Mouse (Mus musculus) heart, postnatal 14 days (tissue): ENCODE data around the gene Gpr89. TPM values are rescaled to one million over a fixed set of nuclear protein-coding genes. Genes with fewer than 3 reads are reported as not detected.

Source experiments
- DNase-seq, 2 experiments: peaks; one replicate each; pipeline ENCODE4 v3.0.0; 2021 to 2022
- intact Hi-C: fragments of 180-260 bp; cut with DNase I; formaldehyde crosslinking; loops from one replicate; pipeline ENCODE4 v1.15.1; 2025
- long read RNA-seq, 2 experiments: library from polyadenylated mRNA; stranded (forward); transcript quantifications; one replicate each; pipeline ENCODE4 v2.0.0; 2021
- total RNA-seq, 2 experiments: library from RNA; stranded (reverse); gene quantifications; 2 replicates each; pipeline ENCODE4 v1.2.3; 2021

Gene Gpr89
- total RNA-seq = 10 to 100 TPM; 19.0 to 21.0 TPM
- long read RNA-seq, experiment 1, full-length matches to known transcripts = 17 of 22 reads
- long read RNA-seq, experiment 1, partial matches to known transcripts = 3 of 22 reads
- long read RNA-seq, experiment 1, other reads (novel, unspliced or antisense) = 2 of 22 reads
- long read RNA-seq, experiment 2, full-length matches to known transcripts = 23 of 23 reads
- long read RNA-seq, experiment 2, partial matches to known transcripts = 0 of 23 reads
- long read RNA-seq, experiment 2, other reads (novel, unspliced or antisense) = 0 of 23 reads

DNA sequence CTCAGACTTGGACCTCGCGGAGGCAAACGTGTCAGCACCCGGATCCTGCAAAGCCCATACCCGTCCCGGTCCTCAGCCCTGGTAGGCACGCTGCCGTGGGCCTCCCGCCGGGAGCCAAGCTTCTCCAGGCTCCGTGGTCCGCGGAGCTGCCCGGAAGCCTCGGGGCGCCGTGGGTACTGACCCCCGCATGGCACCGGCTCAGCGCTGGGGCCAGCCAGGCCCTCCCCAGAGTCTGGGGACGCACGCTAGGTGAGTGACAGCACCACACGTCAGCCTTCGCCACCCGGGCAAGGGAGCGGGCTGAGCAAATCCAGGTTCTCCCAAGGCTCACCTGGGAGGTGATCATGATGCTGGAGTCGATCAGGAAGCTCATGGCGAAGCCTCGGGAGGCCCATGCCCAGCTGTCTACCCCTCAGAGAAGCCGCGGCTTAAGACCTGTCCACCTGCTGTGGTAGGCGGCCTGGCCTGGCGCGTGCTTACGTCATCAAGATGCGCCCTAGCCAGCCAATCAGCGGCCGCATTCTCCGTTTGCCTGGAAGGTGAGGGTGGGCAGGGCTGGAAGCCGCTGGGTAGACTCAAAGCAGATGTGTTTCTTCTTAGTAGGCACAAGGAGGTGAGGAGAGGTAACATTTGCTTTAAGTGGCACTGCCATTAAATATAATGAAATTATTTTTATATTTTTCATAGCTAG is at the start of gene Gpr89:
Gene Gpr89, minus strand, starts transcription at position 496 of the 691 bp plus-strand sequence.
- intact Hi-C loops = loop anchor here (5.0 kb wide), 1 partner anchor 88 kb away; no protein-coding TSS in a partner anchor
- DNase-seq = peak; percentile 87 to 95

DNA sequence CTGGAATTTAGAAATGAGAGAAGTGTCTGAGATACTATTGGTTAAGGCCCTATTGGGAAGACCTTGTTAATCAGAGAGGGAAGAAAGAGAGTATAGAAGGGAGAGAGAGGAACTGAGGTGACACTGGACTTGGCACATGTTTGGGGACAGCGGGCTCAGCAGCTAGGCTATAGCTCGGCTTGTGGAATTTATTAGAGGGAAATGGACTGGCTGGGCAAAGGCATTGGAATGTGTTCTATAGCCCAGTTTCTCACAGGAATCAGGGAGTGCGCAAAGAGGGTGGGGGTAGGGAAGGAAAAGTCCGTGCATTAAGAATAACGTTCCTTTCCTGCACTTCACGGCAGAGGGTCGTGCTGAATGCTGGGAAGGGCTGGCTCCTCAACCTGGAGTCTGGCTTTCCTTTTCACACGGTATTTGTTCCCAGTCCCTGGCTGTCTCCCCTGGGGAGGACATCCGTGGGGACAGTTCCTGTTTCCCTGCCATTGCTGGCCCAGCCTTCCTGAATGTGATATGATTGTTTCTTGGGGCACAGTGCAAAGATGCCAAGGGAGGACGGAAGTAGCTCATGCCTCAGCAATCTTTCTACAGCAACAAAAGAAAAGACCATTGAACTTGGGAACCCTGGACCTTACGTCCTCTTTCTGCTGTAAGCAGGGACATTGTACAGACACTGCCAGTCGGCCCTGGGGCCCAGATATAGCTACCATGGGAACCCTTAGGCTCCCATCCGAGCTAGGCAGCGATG is 48.5 kb upstream of the Gpr89 start:
- peak; percentile 19 to 31 for DNase-seq
- intact Hi-C loops = no loop called here

DNA sequence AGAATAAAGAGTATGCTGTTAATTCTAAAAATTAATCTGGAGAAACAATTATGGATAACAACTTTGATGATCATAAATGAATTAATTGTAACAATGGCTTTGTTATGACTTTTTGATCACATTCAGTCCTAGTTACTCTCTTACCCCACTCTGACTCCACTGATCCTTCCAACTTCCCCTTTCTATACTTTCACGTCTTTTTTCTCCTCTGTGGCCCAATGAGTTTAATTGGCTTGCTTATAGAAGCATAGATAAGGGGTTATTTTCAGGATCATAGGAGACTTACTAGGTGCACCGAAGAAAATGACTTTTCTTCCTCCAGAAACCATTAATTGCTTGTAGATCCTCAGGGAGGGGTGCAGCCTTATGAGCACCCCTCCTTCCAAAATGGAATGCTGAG is 37.6 kb upstream of the Gpr89 start:
- intact Hi-C loops = no loop called here
- DNase-seq = no peak

DNA sequence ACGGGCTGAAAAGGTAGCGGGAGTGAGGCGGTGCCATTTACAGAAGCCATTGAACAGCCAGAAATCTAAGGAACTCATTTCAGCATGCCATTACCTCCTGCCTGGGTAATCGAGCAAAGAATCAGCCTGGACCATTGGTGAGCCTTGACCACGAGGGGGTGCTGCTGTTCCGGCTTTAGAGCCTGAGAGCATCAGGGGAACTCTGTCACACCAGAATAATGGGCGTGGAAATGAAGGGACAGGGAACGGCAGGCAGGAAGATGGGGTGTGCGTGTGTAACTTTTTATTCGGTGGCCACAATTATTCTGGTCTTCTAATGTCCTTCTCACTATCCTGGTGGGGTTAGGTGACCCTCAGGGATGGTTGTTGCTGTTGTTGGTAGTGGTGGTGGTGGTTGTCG is 33.6 kb upstream of the Gpr89 start:
- intact Hi-C loops = loop anchor here (1.0 kb wide), 1 partner anchor 247 kb away; no protein-coding TSS in a partner anchor
- DNase-seq = peak; percentile 87 to 92

DNA sequence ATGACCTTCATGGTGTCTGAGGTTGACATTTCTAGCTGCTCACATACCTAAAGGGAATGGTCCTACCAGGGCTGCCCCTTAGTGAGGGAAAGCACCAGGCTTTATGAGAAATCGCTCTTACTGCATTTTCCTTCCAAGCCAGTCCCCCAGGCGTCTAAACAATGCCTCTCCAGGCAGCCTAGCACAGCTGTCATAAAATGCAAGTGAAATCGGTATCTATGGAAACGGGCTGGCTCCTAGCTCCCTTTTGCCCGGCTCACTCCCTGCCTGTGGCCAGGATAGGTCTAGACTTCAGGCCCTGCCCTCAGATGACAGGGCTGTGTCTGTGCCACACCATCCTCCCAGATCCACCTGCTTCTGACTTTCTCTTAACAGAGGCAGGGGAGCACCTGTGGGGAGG is 32.5 kb upstream of the Gpr89 start:
- intact Hi-C loops = loop anchor here (1.0 kb wide), 2 partner anchors 248 to 401 kb away; no protein-coding TSS in a partner anchor
- DNase-seq = no peak

DNA sequence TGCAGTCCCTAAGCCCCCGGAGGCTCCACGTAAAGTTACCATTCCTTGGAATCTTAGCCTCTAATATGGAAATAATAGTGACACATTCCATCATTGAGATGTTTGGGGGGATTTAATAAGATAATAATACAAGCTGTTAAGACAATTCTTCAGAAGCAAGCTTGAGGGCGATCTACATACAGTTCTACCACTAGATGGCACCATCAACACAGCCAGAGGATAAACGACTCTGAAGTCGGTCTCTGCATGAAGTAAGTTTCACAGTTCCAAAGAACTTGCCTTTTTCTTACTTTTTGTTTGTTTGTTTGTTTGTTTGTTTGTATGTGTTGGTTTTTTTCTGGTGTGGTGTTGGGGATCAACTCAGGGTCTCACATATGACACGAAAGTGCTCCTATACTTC is 31.1 kb upstream of the Gpr89 start:
- DNase-seq = peak in 1 of 2 experiments; percentile 32
- intact Hi-C loops = loop anchor here (1.0 kb wide), 1 partner anchor 140 kb away; no protein-coding TSS in a partner anchor

DNA sequence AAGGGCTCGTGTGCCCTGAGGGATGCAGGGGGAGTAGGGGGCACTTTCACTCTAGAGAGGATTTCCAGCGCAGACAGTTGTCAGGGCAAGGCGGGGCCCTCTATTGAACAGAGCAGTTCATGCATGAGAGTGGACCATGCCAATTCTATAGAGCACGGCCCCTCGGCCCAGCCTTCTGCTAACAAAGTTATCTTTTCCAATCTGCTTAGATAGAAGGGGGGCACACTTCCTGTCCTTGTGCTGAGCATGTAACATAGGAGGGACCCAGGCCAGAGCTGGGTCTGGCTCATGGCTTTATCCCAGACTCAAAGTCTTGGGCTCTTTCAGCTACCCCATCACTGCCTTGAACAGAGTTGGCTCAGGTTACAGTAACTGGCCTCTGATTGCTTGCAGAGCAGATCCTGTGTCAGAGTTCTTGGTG is 26.1 kb upstream of the Gpr89 start:
- intact Hi-C loops = no loop called here

DNA sequence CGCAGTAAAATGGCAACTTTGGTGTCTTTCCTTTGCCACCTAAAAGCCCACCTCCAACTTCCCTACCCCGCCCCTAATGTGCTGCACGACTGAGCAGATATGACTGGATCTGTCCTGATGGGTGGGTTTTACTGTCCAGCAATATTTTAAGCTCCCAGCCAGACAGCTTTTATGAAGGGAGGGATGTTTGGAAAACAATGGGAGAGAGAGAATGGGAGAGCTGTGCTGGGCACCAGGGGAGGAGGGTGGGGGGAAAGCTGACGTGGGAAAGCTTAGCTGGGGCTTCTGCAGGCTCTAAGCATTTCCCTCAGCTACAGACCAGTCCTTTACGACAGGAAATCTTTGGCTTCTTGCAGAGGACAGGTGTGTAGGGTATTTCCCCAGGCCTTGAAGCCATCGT is 20.8 kb upstream of the Gpr89 start, which contains the start of gene Gja8:
Gene Gja8, minus strand, starts transcription at position 101 of the 400 bp plus-strand sequence.
- intact Hi-C loops = no loop called here
- no peak for DNase-seq

More for the DNA sequence above, 26.1 kb upstream of the Gpr89 start:
- DNase-seq = no peak

DNA sequence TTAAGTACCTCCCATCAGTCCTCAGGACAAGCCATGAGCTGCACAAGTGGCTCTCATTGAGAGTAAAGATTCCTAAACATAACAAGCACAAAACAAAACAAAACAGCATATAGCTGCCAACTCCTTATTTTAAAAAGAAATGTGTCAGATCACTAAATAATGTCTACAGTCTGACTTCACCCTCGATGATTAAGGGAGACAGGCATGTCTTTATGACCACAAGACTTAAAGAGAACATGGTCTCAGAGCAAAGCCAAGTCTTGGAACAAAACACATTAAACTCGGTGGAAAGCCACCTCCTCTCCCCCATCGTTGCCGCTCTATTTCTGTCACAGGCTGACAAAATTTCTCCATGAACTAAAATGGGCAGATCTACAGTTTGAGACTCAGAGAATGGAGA is 19.5 kb upstream of the Gpr89 start:
- no peak for DNase-seq
- intact Hi-C loops = no loop called here

DNA sequence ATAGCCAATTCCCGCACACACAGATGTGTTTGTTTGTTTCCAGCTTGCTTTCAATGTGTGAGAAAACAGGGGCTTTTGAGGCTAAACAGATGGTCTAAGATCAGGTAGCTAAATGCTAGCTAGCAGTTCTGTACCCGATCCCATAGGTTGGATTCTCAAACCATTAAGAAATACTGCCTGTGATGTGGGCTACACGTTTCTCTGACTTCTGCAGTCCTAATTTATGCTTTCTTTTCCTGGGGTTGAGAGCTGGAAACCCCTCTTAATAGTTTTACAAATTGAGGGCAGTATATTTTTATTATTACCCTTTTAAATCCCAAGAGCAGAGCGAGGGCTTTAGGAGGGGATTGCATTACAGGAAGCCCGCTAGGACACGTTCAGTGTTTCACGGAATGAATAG is 15.8 kb upstream of the Gpr89 start:
- intact Hi-C loops = no loop called here
- DNase-seq = no peak

DNA sequence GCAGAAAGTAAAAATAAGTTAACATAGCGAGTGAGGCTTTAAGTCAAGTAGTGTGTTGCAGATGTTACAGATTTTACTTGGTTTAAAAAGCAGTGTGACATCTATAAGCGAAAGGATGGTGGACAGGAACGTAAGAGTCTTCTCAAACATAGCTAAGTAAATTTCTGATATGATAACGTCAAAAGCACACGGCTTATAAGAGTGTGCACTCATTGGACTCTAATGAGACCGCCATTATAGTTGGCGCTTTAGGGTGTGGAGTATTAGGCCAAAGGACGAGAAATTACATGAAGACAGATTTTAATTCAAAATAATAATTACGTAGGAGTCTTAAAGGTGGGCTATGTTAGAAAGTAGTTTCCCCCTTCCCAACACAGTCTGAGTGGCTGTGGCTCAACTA is 446 bp upstream of the Gpr89 start:
- DNase-seq = no peak
- intact Hi-C loops = no loop called here

DNA sequence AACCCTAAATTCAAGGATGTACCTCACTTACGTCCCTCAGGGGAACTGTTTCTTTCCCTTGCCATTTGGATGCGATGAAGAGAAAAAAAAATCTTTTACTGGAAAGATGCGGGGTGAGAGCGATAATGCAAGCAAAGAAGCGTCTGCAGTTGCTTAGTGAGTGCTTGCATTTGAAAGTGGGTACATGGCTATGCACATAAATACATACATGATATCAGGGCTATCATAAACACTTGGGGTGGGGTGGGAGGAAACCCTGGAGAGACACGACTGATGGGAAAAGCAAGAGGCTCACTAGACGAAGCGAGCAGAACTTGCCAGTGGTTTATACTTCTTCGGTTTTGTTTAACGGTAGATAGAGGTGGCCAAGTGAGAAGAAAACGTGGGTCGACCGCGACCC is 753 bp downstream of the Gpr89 start, which contains the start of gene Gja5:
Gene Gja5, plus strand, starts transcription at position 301 of the 400 bp plus-strand sequence.
- intact Hi-C loops = loop anchor here (5.0 kb wide), 1 partner anchor 87 kb away; no protein-coding TSS in a partner anchor
- DNase-seq = no peak

DNA sequence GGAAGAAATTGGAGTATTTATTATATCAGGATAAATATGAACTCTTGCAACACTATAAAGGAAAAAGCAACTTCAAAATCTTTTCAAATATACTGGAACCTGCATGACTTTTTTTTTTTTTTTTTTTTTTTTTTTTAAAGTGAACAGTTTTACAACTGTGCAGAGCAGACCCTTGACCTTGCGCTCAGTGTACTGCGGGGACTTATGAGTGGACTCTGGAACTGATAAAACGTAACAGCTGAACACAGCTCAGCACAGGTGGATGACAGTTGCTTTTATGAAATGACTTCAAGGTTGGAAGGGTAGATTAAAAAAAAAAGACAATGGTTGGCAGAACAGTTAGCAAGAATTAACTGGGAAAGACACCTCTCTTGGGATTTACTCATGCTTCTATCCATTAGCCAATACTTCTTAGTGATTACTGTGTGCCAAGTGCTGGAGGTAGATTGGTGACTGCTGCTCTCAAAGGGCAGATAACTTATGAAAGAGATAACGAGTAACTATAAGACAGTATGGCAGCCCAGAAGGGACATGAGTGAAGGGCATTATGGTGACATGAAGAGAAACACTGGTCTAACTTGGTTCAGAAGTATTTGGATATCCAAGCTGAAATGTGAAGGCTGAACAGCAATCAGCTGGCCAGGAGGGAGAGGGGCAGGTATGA is 2.7 kb downstream of the Gpr89 start:
- intact Hi-C loops = loop anchor here (5.0 kb wide), 1 partner anchor 85 kb away; no protein-coding TSS in a partner anchor
- no peak for DNase-seq

DNA sequence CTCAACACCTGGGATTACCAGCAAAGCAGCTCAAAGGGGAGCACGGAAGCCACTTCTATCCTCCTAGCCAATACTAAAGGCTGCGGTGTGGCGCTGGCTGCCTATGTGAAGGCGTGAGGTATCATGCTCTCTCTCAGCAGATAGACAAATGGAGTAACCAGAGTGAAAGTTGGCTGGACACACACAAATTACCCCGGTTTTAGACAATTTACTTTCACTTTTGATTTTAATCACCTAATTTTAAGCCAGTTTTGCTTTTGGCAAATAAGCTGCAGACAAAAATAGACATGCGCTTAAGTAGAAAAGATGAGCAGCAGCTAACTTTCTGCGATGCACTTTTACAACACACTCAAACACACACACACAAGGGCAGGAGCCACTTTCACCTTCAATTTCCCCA is 21.5 kb downstream of the Gpr89 start:
- no peak for DNase-seq
- intact Hi-C loops = loop anchor here (10.0 kb wide), 1 partner anchor 149 kb away; no protein-coding TSS in a partner anchor

DNA sequence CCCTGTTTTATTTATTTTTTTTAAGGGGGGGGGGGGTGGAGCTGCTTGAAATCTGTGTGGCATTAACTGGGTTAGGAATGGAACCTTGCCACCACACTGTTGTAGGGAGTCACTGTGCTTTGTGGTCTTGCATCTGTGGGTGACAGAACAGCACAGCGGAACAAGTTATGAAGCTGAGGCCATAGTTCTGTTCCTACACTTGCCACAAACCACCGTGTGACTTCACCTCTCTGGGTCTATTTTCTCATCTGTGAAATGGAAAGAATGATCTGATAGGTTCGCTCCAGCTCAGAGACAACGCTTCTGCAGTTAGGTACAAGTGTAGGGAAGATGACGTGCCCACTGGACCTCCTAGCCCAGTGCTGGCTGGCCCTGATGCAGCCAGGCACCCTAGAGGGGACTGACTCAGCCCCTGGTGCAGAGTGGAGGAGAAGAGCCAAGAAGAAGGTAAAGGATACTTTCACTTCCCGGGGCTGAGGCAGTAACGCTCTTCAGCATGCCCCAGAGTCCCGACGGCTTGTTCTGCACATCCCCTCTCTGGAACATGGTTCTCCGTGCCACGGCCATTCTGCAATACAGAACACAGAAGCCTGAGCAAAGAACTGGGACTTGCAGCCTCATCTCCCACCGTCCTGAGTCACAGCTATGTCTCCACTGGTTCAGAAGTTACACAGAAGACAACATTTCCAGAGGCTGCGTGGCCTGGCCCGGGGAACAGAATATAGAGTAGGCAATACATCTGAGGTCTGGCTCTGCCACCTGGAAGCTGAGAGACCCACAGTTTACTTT is 22.9 kb downstream of the Gpr89 start:
- intact Hi-C loops = loop anchor here (10.0 kb wide), 1 partner anchor 147 kb away; no protein-coding TSS in a partner anchor
- DNase-seq = no peak

DNA sequence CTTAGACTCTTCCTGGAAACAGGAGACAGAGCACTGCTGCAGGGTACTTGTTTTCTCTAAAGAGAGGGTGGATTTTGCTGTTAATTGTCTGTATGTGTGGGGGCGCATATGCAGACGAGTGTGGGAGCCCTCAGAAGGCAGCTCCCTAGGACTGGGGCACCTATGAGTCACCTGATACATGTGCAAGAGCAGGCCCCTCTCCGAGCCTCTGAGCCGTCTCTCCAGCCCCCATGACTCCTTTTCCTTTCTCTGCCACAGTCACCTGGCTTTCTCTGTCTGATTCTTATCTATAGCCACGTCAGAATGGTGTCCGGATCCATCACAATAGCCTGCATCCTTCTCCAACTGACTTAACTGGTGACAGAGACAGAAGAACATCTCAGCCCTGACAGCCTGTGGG is 23.6 kb downstream of the Gpr89 start:
- intact Hi-C loops = loop anchor here (10.0 kb wide), 1 partner anchor 147 kb away; no protein-coding TSS in a partner anchor
- no peak for DNase-seq

DNA sequence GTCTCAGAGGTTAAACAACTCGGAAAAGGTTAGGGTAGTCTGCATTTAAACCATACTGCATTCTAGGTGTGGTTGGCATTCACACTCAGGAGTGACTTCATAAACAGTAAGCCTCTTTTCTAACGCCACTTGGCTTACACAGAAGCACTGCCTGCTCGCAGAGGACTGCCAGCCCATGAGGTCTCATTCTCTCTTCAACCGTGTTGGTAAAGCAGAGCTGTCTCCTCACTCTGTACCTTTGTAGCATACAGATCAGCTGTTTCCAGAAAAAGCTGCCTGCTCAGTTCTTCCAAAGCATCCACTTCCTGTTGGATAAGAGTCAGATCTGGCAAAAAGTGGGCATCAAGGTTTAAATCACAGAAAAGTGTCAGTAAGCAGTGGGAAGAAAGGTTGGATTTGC is 24.8 kb downstream of the Gpr89 start:
- no peak for DNase-seq

DNA sequence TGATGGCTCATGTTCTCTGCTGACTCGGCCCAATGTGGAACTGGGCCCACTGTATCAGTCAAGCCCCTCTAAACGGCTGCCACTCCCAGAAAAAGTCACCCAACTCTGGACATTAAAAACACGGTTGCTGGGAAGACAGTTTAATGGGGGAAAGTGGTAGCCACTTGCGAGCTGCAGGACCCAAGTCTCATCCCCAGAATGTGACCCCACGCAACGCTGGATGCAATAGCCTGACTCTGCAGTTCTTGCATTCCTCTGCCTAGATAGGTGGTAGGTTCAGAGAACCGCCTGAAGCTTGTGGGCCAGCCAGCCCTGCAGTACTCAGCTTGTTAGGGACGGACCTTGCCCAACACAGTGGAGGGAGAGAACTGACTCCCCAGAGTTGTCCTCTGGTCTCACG is 25.6 kb downstream of the Gpr89 start:
- no peak for DNase-seq
- intact Hi-C loops = no loop called here

More for the DNA sequence above, 24.8 kb downstream of the Gpr89 start:
- intact Hi-C loops = loop anchor here (10.0 kb wide), 1 partner anchor 146 kb away; no protein-coding TSS in a partner anchor
